Mouse (Mus musculus) heart, embryonic 11.5 days (tissue): ENCODE data around the gene Gnb5. TPM values are rescaled to one million over a fixed set of nuclear protein-coding genes. Genes with fewer than 3 reads are reported as not detected.
A peak's percentile ranks its signal among the peaks of the same experiment; 100 is the strongest.

Source experiments
- ATAC-seq: fragments of 200-750 bp; cut with Nextera tagmentation; replicated peaks from 2 replicates; pipeline ENCODE4 v1.8.0; 2017; ENCODE audit warnings: moderate library complexity; ENCODE audit not compliant: insufficient number of reproducible peaks, low FRiP score, low TSS enrichment
- H3K27ac ChIP-seq: fragments of 300-500 bp; sonication (generic); 2 replicates; pipeline ENCODE4 v1.5.1; 2014; ENCODE audit warnings: mild to moderate bottlenecking, low read depth, low read length
- H3K27me3 ChIP-seq: fragments of 300-500 bp; sonication (generic); 2 replicates; pipeline ENCODE4 v1.6.1; 2014; ENCODE audit warnings: mild to moderate bottlenecking, low read length, mixed read lengths; ENCODE audit not compliant: control insufficient read depth, insufficient read depth
- H3K36me3 ChIP-seq: fragments of 300-500 bp; sonication (generic); 2 replicates; pipeline ENCODE4 v1.6.1; 2014; ENCODE audit warnings: mild to moderate bottlenecking, low read length, moderate library complexity, mixed read lengths; ENCODE audit not compliant: control insufficient read depth, insufficient read depth
- H3K4me1 ChIP-seq: fragments of 300-500 bp; sonication (generic); 2 replicates; pipeline ENCODE4 v1.6.1; 2014; ENCODE audit warnings: low read length; ENCODE audit not compliant: control insufficient read depth, insufficient read depth
- H3K4me2 ChIP-seq: fragments of 300-500 bp; sonication (generic); 2 replicates; pipeline ENCODE4 v1.6.1; 2014; ENCODE audit warnings: mild to moderate bottlenecking, moderate library complexity
- H3K4me3 ChIP-seq: fragments of 300-500 bp; sonication (generic); 2 replicates; pipeline ENCODE4 v1.5.1; 2014; ENCODE audit warnings: low read depth, low read length
- H3K9ac ChIP-seq: fragments of 300-500 bp; sonication (generic); 2 replicates; pipeline ENCODE4 v1.6.1; 2014; ENCODE audit warnings: mild to moderate bottlenecking, low read depth, low read length, moderate library complexity
- H3K9me3 ChIP-seq: fragments of 300-500 bp; sonication (generic); replicated peaks from 2 replicates; pipeline ENCODE4 v1.6.1; 2016; ENCODE audit warnings: low read length; ENCODE audit not compliant: control insufficient read depth
- WGBS: fragments of 180-500 bp; shearing (Covaris S2); extraction: QIAGEN DNeasy Blood & Tissue Kit; methylation state at CpG from one replicate; pipeline ENCODE4 v1.1.7; 2014; ENCODE audit not compliant: insufficient replicate concordance; 5-methylcytosine and 5-hydroxymethylcytosine counted together
- polyA plus RNA-seq: library from polyadenylated mRNA; unstranded; fragments of >200 nt; fragmentation: Nextera tagmentation; extraction: Ambion mirVana; gene quantifications from 2 replicates; pipeline ENCODE4 v1.2.1, GENCODE M21; 2014

Gene Gnb5
- polyA plus RNA-seq, 1 experiment from 2014 or later: 54.3 TPM

DNA sequence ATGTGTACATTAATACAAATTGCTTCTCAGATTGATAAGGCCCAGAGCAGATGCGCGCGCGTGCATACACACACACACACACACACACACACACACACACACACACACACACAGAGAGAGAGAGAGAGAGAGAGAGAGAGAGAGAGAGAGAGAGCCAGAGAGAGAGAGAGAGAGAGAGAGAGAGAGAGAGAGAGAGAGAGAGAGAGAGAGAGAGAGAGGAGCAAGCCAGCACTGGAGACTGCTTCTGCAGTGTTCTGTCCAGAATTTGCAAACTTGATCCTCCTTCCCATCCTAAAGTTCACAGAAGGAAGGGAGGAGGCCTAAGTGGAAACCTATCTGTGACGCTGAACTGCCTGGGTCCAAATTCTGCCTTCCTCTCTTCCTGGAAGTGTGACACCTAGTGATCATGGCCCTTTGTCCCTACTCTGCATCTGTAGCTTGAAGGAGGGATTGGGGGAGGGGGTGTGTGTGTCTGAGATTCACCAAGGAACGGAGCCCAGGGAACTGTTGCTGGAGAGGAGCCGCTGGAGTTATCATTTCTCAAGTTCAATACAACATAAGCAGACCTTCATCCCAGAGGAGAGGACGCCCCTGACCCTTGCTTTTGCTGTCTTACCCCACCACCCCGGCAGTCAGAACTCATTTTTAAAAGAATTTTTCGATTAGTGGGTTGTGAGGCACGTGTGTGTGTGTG is 7.2 kb downstream of the Gnb5 start:
- H3K9me3 ChIP-seq: no peaks in the 10 kb centered on the region
- no peaks in the 10 kb centered on the region for H3K36me3 ChIP-seq
- H3K27ac ChIP-seq: no peak overlapping the region
- H3K4me2 ChIP-seq: peak overlapping the region; percentile 68
- H3K4me3 ChIP-seq: peak overlapping the region; percentile 63
- 37% methylated on average over 11 of the region's 11 CpGs for WGBS
- no peak; the same call in 1 of the 2 replicates for ATAC-seq
- peak overlapping the region; percentile 83 for H3K9ac ChIP-seq
- no peaks in the 10 kb centered on the region for H3K27me3 ChIP-seq
- peaks cover 8% of the 10 kb centered on the region; the same call in 1 of the 2 replicates for H3K4me1 ChIP-seq

GRCm38 (mm10) chr9:75313832-75314516 is 7.9 kb downstream of the Gnb5 start:
- Histone ChIP-seq H3K27me3 (no peaks in the 10 kb centered on the region), H3K9me3 (no peaks in the 10 kb centered on the region), H3K36me3 (no peaks in the 10 kb centered on the region), H3K4me3 (peak overlapping the region; percentile 63), H3K4me2 (peak overlapping the region; percentile 68), H3K27ac (peak overlapping the region; percentile 84), H3K4me1 (peaks cover 8% of the 10 kb centered on the region; the same call in 1 of the 2 replicates), H3K9ac (peak overlapping the region; percentile 83)
- ATAC-seq: peak; percentile 84
- under 1% methylated on average over 52 of the region's 52 CpGs for WGBS

DNA sequence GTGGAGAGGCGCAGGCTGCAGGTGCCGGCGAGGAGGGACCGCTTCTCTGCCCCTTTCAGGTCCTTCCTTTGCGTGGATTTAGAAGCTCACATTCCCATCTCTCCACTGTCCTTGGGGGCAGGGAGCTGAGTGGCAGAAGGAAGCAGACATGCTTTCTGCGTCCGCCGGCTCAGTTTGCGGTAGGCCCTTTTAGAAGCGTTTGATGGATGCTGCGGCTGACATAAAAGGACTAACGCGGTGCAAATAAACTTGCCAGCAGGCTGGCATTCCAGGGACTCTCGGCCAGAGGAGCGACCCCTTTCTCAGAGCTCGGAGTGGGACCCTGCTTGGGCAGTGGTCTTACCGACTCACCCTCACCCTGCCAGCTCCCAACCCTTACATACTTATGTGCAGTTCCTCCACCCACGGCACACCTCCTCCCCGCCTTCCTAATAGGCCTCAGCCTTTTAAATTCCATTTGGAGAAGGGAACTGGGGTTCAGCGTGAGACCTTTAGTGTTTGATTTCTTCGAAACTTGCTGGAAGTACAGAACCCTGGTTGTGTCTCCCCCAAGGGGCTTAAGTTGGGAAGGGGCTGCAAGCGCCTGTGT is 8.5 kb downstream of the Gnb5 start:
- H3K9me3 ChIP-seq: no peaks in the 10 kb centered on the region
- H3K27ac ChIP-seq: peak overlapping the region; percentile 84
- H3K27me3 ChIP-seq: no peaks in the 10 kb centered on the region
- no peaks in the 10 kb centered on the region for H3K36me3 ChIP-seq
- ATAC-seq: no peak
- H3K4me1 ChIP-seq: peaks cover 12% of the 10 kb centered on the region
- peak overlapping the region; percentile 68 for H3K4me2 ChIP-seq
- 5% methylated on average over 22 of the region's 22 CpGs for WGBS
- H3K4me3 ChIP-seq: peak overlapping the region; percentile 63
- H3K9ac ChIP-seq: peak overlapping the region; percentile 83

- no peak overlapping the region for H3K27ac ChIP-seq
- peaks cover 18% of the 10 kb centered on the region for H3K4me1 ChIP-seq
- no peak for ATAC-seq
- no peaks in the 10 kb centered on the region for H3K36me3 ChIP-seq
- peak overlapping the region; percentile 68 for H3K4me2 ChIP-seq
- 66% methylated on average over 3 of the region's 3 CpGs for WGBS
- H3K9me3 ChIP-seq: no peaks in the 10 kb centered on the region
- no peaks in the 10 kb centered on the region for H3K27me3 ChIP-seq
- peak overlapping the region; percentile 83; the same call in 1 of the 2 replicates for H3K9ac ChIP-seq
- peak overlapping the region; percentile 63; the same call in 1 of the 2 replicates for H3K4me3 ChIP-seq
Measured at GRCm38 (mm10) chr9:75315238-75315637, 9.2 kb downstream of the Gnb5 start.

GRCm38 (mm10) chr9:75316771-75317170 is 10.7 kb downstream of the Gnb5 start:
- H3K4me2 ChIP-seq: no peak overlapping the region
- H3K27ac ChIP-seq: no peak overlapping the region
- 86% methylated on average over 6 of the region's 6 CpGs for WGBS
- H3K4me3 ChIP-seq: no peak overlapping the region
- H3K9ac ChIP-seq: no peak overlapping the region
- peaks cover 21% of the 10 kb centered on the region for H3K4me1 ChIP-seq
- no peaks in the 10 kb centered on the region for H3K36me3 ChIP-seq
- ATAC-seq: no peak
- H3K27me3 ChIP-seq: no peaks in the 10 kb centered on the region
- no peaks in the 10 kb centered on the region for H3K9me3 ChIP-seq

- peaks cover 26% of the 10 kb centered on the region for H3K4me1 ChIP-seq
- no peaks in the 10 kb centered on the region for H3K36me3 ChIP-seq
- ATAC-seq: no peak
- no peak overlapping the region for H3K4me3 ChIP-seq
- no peak overlapping the region for H3K9ac ChIP-seq
- no peaks in the 10 kb centered on the region for H3K9me3 ChIP-seq
- 89% methylated on average over 2 of the region's 2 CpGs for WGBS
- no peak overlapping the region for H3K27ac ChIP-seq
- H3K4me2 ChIP-seq: no peak overlapping the region
- no peaks in the 10 kb centered on the region for H3K27me3 ChIP-seq
Measured at GRCm38 (mm10) chr9:75318196-75318595, 12.1 kb downstream of the Gnb5 start.

DNA sequence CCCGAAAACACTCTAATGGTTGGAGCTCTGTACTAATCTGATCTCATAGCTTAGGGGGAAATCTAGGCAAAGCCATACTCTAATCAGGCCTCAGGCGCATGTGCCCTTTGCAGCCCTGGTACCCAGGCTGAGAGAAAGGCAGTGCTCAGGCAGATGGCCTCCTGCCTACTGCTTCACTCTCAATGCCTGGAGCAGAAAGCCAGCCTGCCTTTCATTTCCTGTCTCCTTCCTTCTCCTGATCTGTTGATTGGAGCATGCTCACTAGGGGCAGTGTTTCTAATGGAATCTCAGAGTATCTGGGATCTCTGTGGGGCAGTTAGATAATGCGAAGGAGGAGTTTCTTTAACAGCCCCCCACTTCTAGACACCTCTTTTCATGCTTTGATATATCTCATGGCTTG is 13.3 kb downstream of the Gnb5 start:
- H3K4me2 ChIP-seq: no peak overlapping the region; the same call in 1 of the 2 replicates
- H3K36me3 ChIP-seq: no peaks in the 10 kb centered on the region
- no peak for ATAC-seq
- peaks cover 26% of the 10 kb centered on the region for H3K4me1 ChIP-seq
- H3K27ac ChIP-seq: peak overlapping the region; percentile 78
- H3K9ac ChIP-seq: no peak overlapping the region
- WGBS: 65% methylated on average over 3 of the region's 3 CpGs
- H3K27me3 ChIP-seq: no peaks in the 10 kb centered on the region
- no peaks in the 10 kb centered on the region for H3K9me3 ChIP-seq
- H3K4me3 ChIP-seq: no peak overlapping the region

- 65% methylated on average over 13 of the region's 13 CpGs for WGBS
- H3K27me3 ChIP-seq: no peaks in the 10 kb centered on the region
- no peak overlapping the region for H3K27ac ChIP-seq
- H3K9ac ChIP-seq: no peak overlapping the region
- H3K4me2 ChIP-seq: no peak overlapping the region
- ATAC-seq: no peak
- H3K9me3 ChIP-seq: no peaks in the 10 kb centered on the region
- no peak overlapping the region for H3K4me3 ChIP-seq
- H3K4me1 ChIP-seq: peaks cover 17% of the 10 kb centered on the region; the same call in 1 of the 2 replicates
- H3K36me3 ChIP-seq: no peaks in the 10 kb centered on the region
Measured at GRCm38 (mm10) chr9:75322099-75322885, 16.2 kb downstream of the Gnb5 start.
